Mouse (Mus musculus) embryonic stem cell, embryonic (primary cell): ENCODE data around the gene Extl2.

Experiments used
- CTCF ChIA-PET, 4 experiments: fragments of 300-600 bp in 2 of 4; fragments of 350-600 bp in 2 of 4; sonication (Branson Sonifier 250); formaldehyde crosslinking; loops; one replicate each; lab custom pipeline; 2022; ENCODE audit warnings: inconsistent platforms in 2 of 4; lab: Charles Lee
- POLR2A ChIA-PET, 4 experiments: fragments of 300-600 bp in 2 of 4; fragments of 350-600 bp in 2 of 4; sonication (Branson Sonifier 250); formaldehyde crosslinking; loops; one replicate each; lab custom pipeline; 2022; ENCODE audit warnings: antibody characterized with exemption in 4 of 4, inconsistent platforms in 1 of 4; lab: Charles Lee

The Extl2 gene

GRCm38 (mm10) chr3:116006978-116007940 lies at the start of gene Extl2, which contains the start of gene Slc30a7:
TSS of gene Extl2 (plus strand) at chr3:116007462.
TSS of gene Slc30a7 (minus strand) at chr3:116007406.
- CTCF ChIA-PET, result interaction anchor here in 3 of 4 experiments (0.6 to 1.7 kb wide), 6 partner anchors 12 to 333 kb away, joined by 3 to 11 read pairs (median 3); no protein-coding TSS in a partner anchor
- POLR2A ChIA-PET, result interaction anchor here in 3 of 4 experiments (0.5 to 3.6 kb wide), 39 partner anchors 9 to 854 kb away, joined by 3 to 22 read pairs (median 3); partner anchors contain the start of genes Dph5 (in 2 of the 3), Gpr88 (in 1 of the 3) and Sass6 (in 1 of the 3)

GRCm38 (mm10) chr3:115961311-115962027 lies 45.8 kb upstream of the Extl2 start:
- POLR2A ChIA-PET, result interaction anchor here in 2 of 4 experiments (0.6 to 1.1 kb wide), 5 partner anchors 17 to 726 kb away, joined by 3 to 6 read pairs (median 3); no protein-coding TSS in a partner anchor
- CTCF ChIA-PET, result interaction anchor here in 1 of 4 experiments (0.6 kb wide), 1 partner anchor 34 kb away, joined by 5 read pairs; no protein-coding TSS in a partner anchor

GRCm38 (mm10) chr3:115962028-115962415 lies 45.2 kb upstream of the Extl2 start:
- POLR2A ChIA-PET, result interaction anchor here in 2 of 4 experiments (0.7 to 1.1 kb wide), 4 partner anchors 17 to 152 kb away, joined by 3 read pairs; no protein-coding TSS in a partner anchor
- CTCF ChIA-PET, result interaction anchor here in 1 of 4 experiments (0.6 kb wide), 1 partner anchor 34 kb away, joined by 5 read pairs; no protein-coding TSS in a partner anchor

- ChIA-PET CTCF (no interaction called here), POLR2A (interaction anchor here in 1 of 4 experiments (0.6 kb wide), 1 partner anchor 59 kb away, joined by 3 read pairs; no protein-coding TSS in a partner anchor)
Observed at GRCm38 (mm10) chr3:115963597-115963996, 43.7 kb upstream of the Extl2 start.

GRCm38 (mm10) chr3:115964071-115964470 lies 43.2 kb upstream of the Extl2 start:
- POLR2A ChIA-PET, result interaction anchor here in 1 of 4 experiments (0.5 to 0.6 kb wide), 2 partner anchors 59 to 116 kb away, joined by 3 read pairs; no protein-coding TSS in a partner anchor
- CTCF ChIA-PET, result no interaction called here

- CTCF ChIA-PET, result no interaction called here
- POLR2A ChIA-PET, result interaction anchor here in 1 of 4 experiments (1.1 kb wide), 1 partner anchor 34 kb away, joined by 3 read pairs; no protein-coding TSS in a partner anchor
Observed at GRCm38 (mm10) chr3:115968745-115969530, 38.3 kb upstream of the Extl2 start.

GRCm38 (mm10) chr3:115971045-115971785 lies 36.0 kb upstream of the Extl2 start:
- ChIA-PET CTCF (interaction anchor here in 1 of 4 experiments (0.6 kb wide), 1 partner anchor 362 kb away, joined by 3 read pairs; no protein-coding TSS in a partner anchor), POLR2A (no interaction called here)

- CTCF ChIA-PET, result interaction anchor here in 2 of 4 experiments (0.6 to 0.8 kb wide), 3 partner anchors 245 to 361 kb away, joined by 3 read pairs; no protein-coding TSS in a partner anchor
- POLR2A ChIA-PET, result interaction anchor here in 1 of 4 experiments (1.3 kb wide), 1 partner anchor 36 kb away, joined by 4 read pairs; the partner anchor contains the start of genes Extl2 and Slc30a7
Observed at GRCm38 (mm10) chr3:115971891-115972646, 35.2 kb upstream of the Extl2 start.

GRCm38 (mm10) chr3:115974228-115974627 lies 33.0 kb upstream of the Extl2 start:
- POLR2A ChIA-PET, result interaction anchor here in 1 of 4 experiments (1.0 to 1.1 kb wide), 2 partner anchors 17 to 26 kb away, joined by 3 read pairs; no protein-coding TSS in a partner anchor
- CTCF ChIA-PET, result no interaction called here

- CTCF ChIA-PET, result no interaction called here
- POLR2A ChIA-PET, result interaction anchor here in 1 of 4 experiments (1.0 to 1.1 kb wide), 2 partner anchors 17 to 25 kb away, joined by 3 read pairs; no protein-coding TSS in a partner anchor
Observed at GRCm38 (mm10) chr3:115974995-115975394, 32.3 kb upstream of the Extl2 start.

GRCm38 (mm10) chr3:115979000-115979399 lies 28.3 kb upstream of the Extl2 start:
- CTCF ChIA-PET, result no interaction called here
- POLR2A ChIA-PET, result interaction anchor here in 1 of 4 experiments (0.6 kb wide), 1 partner anchor 93 kb away, joined by 4 read pairs; no protein-coding TSS in a partner anchor

GRCm38 (mm10) chr3:115983217-115983616 lies 24.0 kb upstream of the Extl2 start:
- ChIA-PET CTCF (interaction anchor here in 2 of 4 experiments (0.6 to 0.8 kb wide), 2 partner anchors 290 to 322 kb away, joined by 3 read pairs; no protein-coding TSS in a partner anchor), POLR2A (no interaction called here)

- ChIA-PET POLR2A (interaction anchor here (0.5 to 1.4 kb wide), 7 partner anchors 23 to 97 kb away, joined by 3 to 7 read pairs (median 4); partner anchors contain the start of genes Extl2 (in 2 of the 4), Dph5 (in 1 of the 4) and Slc30a7 (in 1 of the 4)), CTCF (interaction anchor here in 1 of 4 experiments (0.6 kb wide), 1 partner anchor 340 kb away, joined by 3 read pairs; no protein-coding TSS in a partner anchor)
Observed at GRCm38 (mm10) chr3:115984653-115985052, 22.6 kb upstream of the Extl2 start.

- ChIA-PET POLR2A (interaction anchor here (0.5 to 1.4 kb wide), 7 partner anchors 22 to 97 kb away, joined by 3 to 7 read pairs (median 4); partner anchors contain the start of genes Extl2 (in 2 of the 4), Dph5 (in 1 of the 4) and Slc30a7 (in 1 of the 4)), CTCF (interaction anchor here in 1 of 4 experiments (0.6 kb wide), 1 partner anchor 341 kb away, joined by 3 read pairs; no protein-coding TSS in a partner anchor)
Observed at GRCm38 (mm10) chr3:115985183-115985892, 21.9 kb upstream of the Extl2 start.

- ChIA-PET CTCF (interaction anchor here in 1 of 4 experiments (0.9 to 1.3 kb wide), 2 partner anchors 279 to 331 kb away, joined by 3 to 4 read pairs; no protein-coding TSS in a partner anchor), POLR2A (no interaction called here)
Observed at GRCm38 (mm10) chr3:115992103-115992502, 15.2 kb upstream of the Extl2 start.
